23 mouse cellular contexts compared by ENCODE assay signal in genomic region chr1:183930363-183930982, GRCm38 (mm10).
DNase-seq lines count a peak whose midpoint lies in the region; ATAC-seq and TF ChIP-seq lines count a peak whose summit lies in the region.
"Had no signal": no experiment of that assay in that cellular context is flagged by ENCODE, and none has a peak within 500 bp of the region (broad histone marks: within the 10 kb centered on the region; RNA-seq: fewer than 3 reads in every experiment).

No protein-coding gene starts in this region.

- no peak overlapping the region for H3K4me2 ChIP-seq in stomach, postnatal 0 days (replicated peaks; ENCODE audit: low read depth)
- H3K4me2 ChIP-seq: embryonic facial prominence, embryonic 12.5 days; forebrain, embryonic 13.5 days; liver, embryonic 15.5 days; neural tube, embryonic 15.5 days had no signal

- no peaks in the 10 kb centered on the region for H3K4me1 ChIP-seq in stomach, postnatal 0 days (replicated peaks; ENCODE audit: control insufficient read depth, insufficient read depth)
- H3K4me1 ChIP-seq: embryonic facial prominence, embryonic 12.5 days; forebrain, embryonic 13.5 days; liver, embryonic 15.5 days; neural tube, embryonic 15.5 days had no signal

- TF ChIP-seq CTCF in stomach, postnatal 0 days (IDR thresholded peaks at IDR 0.05; ENCODE audit: low read depth) = no peak

- H3K9ac ChIP-seq in stomach, postnatal 0 days (ENCODE audit: low read length) = no peak overlapping the region
- H3K9ac ChIP-seq: embryonic facial prominence, embryonic 12.5 days; forebrain, embryonic 13.5 days; liver, embryonic 15.5 days; neural tube, embryonic 15.5 days had no signal

- 51% methylated on average over 4 of the region's 4 CpGs for WGBS in stomach, postnatal 0 days

- peak; percentile 13 to 43 for DNase-seq in spleen, postnatal 36 days (ENCODE audit: low spot score in 2 of 2)
- DNase-seq in spleen, adult 12 weeks (ENCODE audit: low spot score) = no peak
- DNase-seq in stomach, postnatal 0 days (ENCODE audit: low spot score) = peak; percentile 14
- no peak for DNase-seq in kidney, adult 11 months
- DNase-seq in thymus, adult 18-20 months = no peak
- DNase-seq: adrenal gland, postnatal 10 days; cerebellum, adult 9-11 months; heart, adult 2 months; midbrain, embryonic 14.5 days; thymus, adult 2 months had no signal

- no peak for TF ChIP-seq EP300 in stomach, postnatal 0 days (optimal IDR thresholded peaks at IDR 0.05)

- H3K36me3 ChIP-seq in stomach, postnatal 0 days (ENCODE audit: control insufficient read depth, insufficient read depth, low read length) = no peaks in the 10 kb centered on the region
- H3K36me3 ChIP-seq: embryonic facial prominence, embryonic 12.5 days; G1E; liver, embryonic 15.5 days; neural tube, embryonic 15.5 days had no signal

- H3K27ac ChIP-seq in stomach, postnatal 0 days (replicated peaks) = no peak overlapping the region
- H3K27ac ChIP-seq: embryonic facial prominence, embryonic 12.5 days; forebrain, embryonic 13.5 days; heart, adult 2 months; liver, embryonic 15.5 days; neural tube, embryonic 15.5 days had no signal

- H3K4me3 ChIP-seq in stomach, postnatal 0 days (ENCODE audit: low read depth, low read length) = no peak overlapping the region
- H3K4me3 ChIP-seq: embryonic facial prominence, embryonic 12.5 days; erythroblast, embryonic 14.5 days; forebrain, embryonic 13.5 days; heart, adult 2 months; liver, embryonic 15.5 days; myocyte; neural tube, embryonic 15.5 days had no signal

- ATAC-seq in common myeloid progenitor, adult 5-6 weeks (replicated peaks; ENCODE audit: low read depth, poor library complexity, severe bottlenecking) = peak; percentile 32; the same call in 1 of the 2 replicates
- ATAC-seq in granulocyte monocyte progenitor cell, adult 5-6 weeks (replicated peaks; ENCODE audit: poor library complexity, severe bottlenecking) = peak; percentile 59; the same call in 1 of the 2 replicates
- ATAC-seq in stomach, postnatal 0 days (ENCODE audit: low FRiP score, low TSS enrichment) = peak; percentile 91
- ATAC-seq: activated CD4-positive, CD25-positive, alpha-beta regulatory T cell, adult 4 months; CD4-positive, CD25-positive, alpha-beta regulatory T cell, adult 4 months; forebrain, embryonic 13.5 days; hindbrain, embryonic 16.5 days; intestine, embryonic 16.5 days had no signal

- H3K9me3 ChIP-seq in stomach, postnatal 0 days (ENCODE audit: control insufficient read depth, low read length) = no peaks in the 10 kb centered on the region
- H3K9me3 ChIP-seq: embryonic facial prominence, embryonic 12.5 days; forebrain, embryonic 13.5 days; liver, embryonic 15.5 days; neural tube, embryonic 15.5 days had no signal

- H3K27me3 ChIP-seq in stomach, postnatal 0 days (ENCODE audit: control insufficient read depth, insufficient read depth, low read length) = no peaks in the 10 kb centered on the region
- H3K27me3 ChIP-seq: embryonic facial prominence, embryonic 12.5 days; forebrain, embryonic 13.5 days; liver, embryonic 15.5 days; neural tube, embryonic 15.5 days had no signal

Comparison
In these comparisons a context has a peak if more than half of its experiments do, and no peak if none do; other contexts are left out.
1. DNase-seq: peak in spleen, postnatal 36 days (2 of 2) and stomach, postnatal 0 days (single experiment); none in spleen, adult 12 weeks (single experiment), kidney, adult 11 months (single experiment) and thymus, adult 18-20 months (0 of 2).
2. ATAC-seq: peak in every context shown above with its lines; median percentile 91 in stomach, postnatal 0 days; 59 in granulocyte monocyte progenitor cell, adult 5-6 weeks; 32 in common myeloid progenitor, adult 5-6 weeks.